ENCODE assay signal across 8 mouse cellular contexts in the genomic region with DNA sequence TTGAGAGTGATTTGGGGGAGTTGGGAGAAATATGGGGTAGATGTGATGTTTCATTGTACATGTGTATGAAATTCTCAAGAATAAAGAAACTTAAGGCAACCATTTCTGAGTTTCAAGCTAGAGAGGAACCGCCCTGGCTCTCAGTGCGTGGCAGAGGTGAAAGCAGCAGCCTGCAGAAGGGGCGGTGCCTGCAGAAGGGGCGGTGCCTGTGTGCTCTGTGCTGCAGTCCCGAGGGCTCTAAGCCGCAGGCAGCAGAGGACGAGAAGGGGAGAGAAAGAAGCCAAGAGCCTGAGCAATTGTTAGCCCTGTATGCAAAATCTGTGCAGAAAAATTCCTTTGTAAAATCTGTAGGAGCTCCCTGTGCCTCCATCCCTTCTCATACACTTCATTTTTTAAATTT. TPM values are rescaled to one million over a fixed set of nuclear protein-coding genes. Genes with fewer than 3 reads are reported as not detected.
DNase-seq lines count a peak whose midpoint lies in the region; ATAC-seq lines count a peak whose summit lies in the region.

No protein-coding gene starts in this region.

- intact Hi-C loops in heart, postnatal 25 days (cut with DNase I): no loop called here

- no peak overlapping the region for H3K4me3 ChIP-seq in forebrain, embryonic 16.5 days (replicated peaks; ENCODE audit: low read length)

- ATAC-seq in forebrain, embryonic 16.5 days: peak; percentile 63; the same call in 1 of the 2 replicates
- peak; percentile 65; the same call in 1 of the 2 replicates for ATAC-seq in neutrophil, adult 5-6 weeks (ENCODE audit: extremely low read depth, insufficient number of reproducible peaks, low FRiP score, poor library complexity, severe bottlenecking)

- H3K27me3 ChIP-seq in forebrain, embryonic 16.5 days (replicated peaks; ENCODE audit: control insufficient read depth, insufficient read depth, low read length): no peaks in the 10 kb centered on the region

- no peaks in the 10 kb centered on the region for H3K4me1 ChIP-seq in forebrain, embryonic 16.5 days (replicated peaks; ENCODE audit: control insufficient read depth, insufficient read depth, low read length)

- no peak overlapping the region for H3K27ac ChIP-seq in forebrain, embryonic 16.5 days (ENCODE audit: low read length)

- H3K4me2 ChIP-seq in forebrain, embryonic 16.5 days (ENCODE audit: low read length): no peak overlapping the region

- H3K36me3 ChIP-seq in forebrain, embryonic 16.5 days (ENCODE audit: control insufficient read depth, insufficient read depth): no peaks in the 10 kb centered on the region

- H3K9me3 ChIP-seq in forebrain, embryonic 16.5 days (ENCODE audit: control insufficient read depth, low read length): no peaks in the 10 kb centered on the region

- no peak overlapping the region for H3K9ac ChIP-seq in forebrain, embryonic 16.5 days (replicated peaks; ENCODE audit: low read depth, low read length)

- WGBS in forebrain, embryonic 16.5 days: 6% methylated on average over 7 of the region's 7 CpGs

- peak; percentile 61 for DNase-seq in heart, adult 11 months
- no peak for DNase-seq in heart, postnatal 25 days (ENCODE audit: low spot score)
- peak; percentile 34 for DNase-seq in T-cell, adult 2 months (ENCODE audit: low spot score)
- peak; percentile 89 for DNase-seq in liver
- DNase-seq in frontal cortex, postnatal 10 days (ENCODE audit: low spot score in 2 of 2): no peak
- DNase-seq in layer of hippocampus, adult 9-11 months: no peak

RNA-seq across cellular contexts. Expression of a gene that starts 20.8 kb away (rescaled TPM):
- under 1 TPM in 1 of 2 experiments, not detected in 1; 0.08 TPM for total RNA-seq in heart, postnatal 25 days (2021)
- polyA plus RNA-seq in forebrain, embryonic 16.5 days (2015; fragmentation: Nextera tagmentation; extraction: Ambion mirVana): 0.73 and 1.0 TPM in 2 replicates
- total RNA-seq in neutrophil, adult 5-6 weeks (2017): 0.47 TPM in 1 of 2 replicates, not detected in the other

RNA-seq across cellular contexts. Expression of a gene that starts 51.4 kb away (rescaled TPM):
- total RNA-seq in heart, postnatal 25 days (2021): 1 to 10 TPM; 1.9 to 2.2 TPM
- polyA plus RNA-seq in forebrain, embryonic 16.5 days (2015; fragmentation: Nextera tagmentation; extraction: Ambion mirVana): 11.3 and 12.5 TPM in 2 replicates
- not detected in 2 replicates for total RNA-seq in neutrophil, adult 5-6 weeks (2017)

RNA-seq across cellular contexts. Expression of a gene that starts 51.6 kb away (rescaled TPM):
- 1 to 10 TPM; 2.5 TPM for total RNA-seq in heart, postnatal 25 days (2021)
- 5.1 and 6.7 TPM in 2 replicates for polyA plus RNA-seq in forebrain, embryonic 16.5 days (2015; fragmentation: Nextera tagmentation; extraction: Ambion mirVana)
- 0.49 and 0.70 TPM in 2 replicates for total RNA-seq in neutrophil, adult 5-6 weeks (2017)

Comparison
In these comparisons a context has a peak if more than half of its experiments do, and no peak if none do; other contexts are left out.
1. DNase-seq: peak in heart, adult 11 months (single experiment), T-cell, adult 2 months (single experiment) and liver (single experiment); none in heart, postnatal 25 days (single experiment), frontal cortex, postnatal 10 days (0 of 2) and layer of hippocampus, adult 9-11 months (single experiment).